Mouse (Mus musculus) C2C12 (cell line): ENCODE data around the gene Selenoi. TPM values are rescaled to one million over a fixed set of nuclear protein-coding genes. Genes with fewer than 3 reads are reported as not detected.
"Not testable (repeated sequence)": the region's sequence is repeated elsewhere in the genome, so short reads cannot be mapped to it uniquely, and the experiment has no call there.

Source experiments
- H3K27me3 ChIP-seq: one replicate; pipeline ENCODE4 v1.6.1; 2011; ENCODE audit not compliant: control insufficient read depth, insufficient read depth, insufficient read length
- H3K36me3 ChIP-seq: one replicate; pipeline ENCODE4 v1.6.1; 2011; ENCODE audit not compliant: control insufficient read depth, insufficient read depth
- H3K4me3 ChIP-seq: one replicate; pipeline ENCODE4 v1.5.1; 2011; ENCODE audit warnings: mild to moderate bottlenecking, control low read depth; ENCODE audit not compliant: poor library complexity, insufficient read depth, severe bottlenecking
- H3K79me2 ChIP-seq: one replicate; pipeline ENCODE4 v1.6.1; 2011; ENCODE audit not compliant: control insufficient read depth, insufficient read depth
- H3K79me3 ChIP-seq: one replicate; pipeline ENCODE4 v1.6.1; 2011; ENCODE audit warnings: low read depth, control low read depth
- H3ac ChIP-seq: one replicate; pipeline ENCODE3; 2011; ENCODE audit warnings: low read depth; ENCODE audit not compliant: control insufficient read depth, insufficient read length
- CEBPB ChIP-seq: IDR thresholded peaks from one replicate; pipeline ENCODE4 v1.6.1; 2011; ENCODE audit warnings: low read depth, mild to moderate bottlenecking, control low read depth, moderate library complexity
- CTCF ChIP-seq: IDR thresholded peaks from one replicate; pipeline ENCODE4 v1.5.1; 2011; ENCODE audit not compliant: control insufficient read depth, insufficient read depth, insufficient read length
- FOSL1 ChIP-seq: IDR thresholded peaks from one replicate; pipeline ENCODE4 v1.8.0; 2011; ENCODE audit warnings: mild to moderate bottlenecking, low read length; ENCODE audit not compliant: poor library complexity, insufficient read depth, severe bottlenecking
- MAX ChIP-seq: IDR thresholded peaks from one replicate; pipeline ENCODE4 v1.6.1; 2011; ENCODE audit warnings: mild to moderate bottlenecking, control low read depth
- MYOD1 ChIP-seq: IDR thresholded peaks from one replicate; pipeline ENCODE4 v1.6.1; 2011; ENCODE audit warnings: low read depth; ENCODE audit not compliant: control insufficient read depth, insufficient read length
- MYOG ChIP-seq: IDR thresholded peaks from one replicate; pipeline ENCODE4 v1.6.1; 2011; ENCODE audit not compliant: control insufficient read depth, insufficient read length; ENCODE audit errors: extremely low read depth
- USF1 ChIP-seq: IDR thresholded peaks from one replicate; pipeline ENCODE4 v1.6.1; 2011; ENCODE audit warnings: low read depth, mild to moderate bottlenecking, control low read depth, moderate library complexity
- polyA plus RNA-seq: library from polyadenylated mRNA; unstranded; fragments of >200 nt; fragmentation: generic; extraction: Trizol; gene quantifications from one replicate; pipeline ENCODE4 v1.2.1, GENCODE M21; 2012; ENCODE audit warnings: missing spikeins

Selenoi gene
- polyA plus RNA-seq, 1 experiment: 15.0 TPM

DNA sequence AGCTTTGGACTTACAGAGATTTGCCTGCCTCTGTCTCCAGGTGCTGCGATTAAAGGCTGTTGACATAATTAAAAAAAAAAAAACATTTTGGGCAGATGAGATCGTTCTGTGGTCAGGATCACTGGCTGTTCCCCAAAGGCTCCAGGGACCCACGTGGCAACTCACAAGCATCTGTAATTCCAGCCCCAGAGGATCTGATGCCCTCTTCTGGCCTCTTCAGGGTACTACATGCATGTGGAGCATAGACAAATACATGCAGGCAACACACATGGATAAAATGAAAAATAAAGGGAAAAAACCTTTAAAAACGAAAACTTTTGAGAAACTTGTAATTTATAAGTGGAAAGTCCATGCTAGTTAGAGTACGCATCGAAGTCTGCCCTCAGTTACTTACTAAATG, 25.1 kb upstream of the Selenoi start:
- no peaks in the 10 kb centered on the region for H3K36me3 ChIP-seq

DNA sequence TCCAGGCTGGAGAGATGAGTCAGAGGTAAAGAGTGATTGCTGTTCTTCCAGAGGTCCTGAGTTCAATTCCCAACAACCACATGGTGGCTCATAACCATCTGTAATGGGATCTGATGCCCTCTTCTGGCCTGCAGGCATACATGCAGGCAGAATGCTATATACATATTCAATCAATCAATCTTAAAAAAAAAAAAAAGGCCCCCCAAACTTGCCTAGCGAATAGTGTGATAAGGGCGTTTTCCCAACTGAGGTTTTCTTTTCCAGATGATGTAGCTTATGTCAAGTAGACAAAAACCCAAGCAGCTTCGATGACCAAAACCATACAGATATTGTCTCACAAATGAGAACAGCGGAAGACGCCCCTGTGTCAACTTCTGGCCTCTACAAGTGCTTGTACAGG, 21.6 kb upstream of the Selenoi start:
- not testable (repeated sequence) for H3K79me2 ChIP-seq, H3K36me3 ChIP-seq, H3K4me3 ChIP-seq, H3ac ChIP-seq, H3K27me3 ChIP-seq, H3K79me3 ChIP-seq

More for the DNA sequence above, 25.1 kb upstream of the Selenoi start:
- no peak overlapping the region for H3ac ChIP-seq
- TF ChIP-seq CTCF: no peak
- H3K79me3 ChIP-seq: no peaks in the 10 kb centered on the region
- no peak overlapping the region for H3K4me3 ChIP-seq
- H3K79me2 ChIP-seq: no peaks in the 10 kb centered on the region
- H3K27me3 ChIP-seq: no peaks in the 10 kb centered on the region

DNA sequence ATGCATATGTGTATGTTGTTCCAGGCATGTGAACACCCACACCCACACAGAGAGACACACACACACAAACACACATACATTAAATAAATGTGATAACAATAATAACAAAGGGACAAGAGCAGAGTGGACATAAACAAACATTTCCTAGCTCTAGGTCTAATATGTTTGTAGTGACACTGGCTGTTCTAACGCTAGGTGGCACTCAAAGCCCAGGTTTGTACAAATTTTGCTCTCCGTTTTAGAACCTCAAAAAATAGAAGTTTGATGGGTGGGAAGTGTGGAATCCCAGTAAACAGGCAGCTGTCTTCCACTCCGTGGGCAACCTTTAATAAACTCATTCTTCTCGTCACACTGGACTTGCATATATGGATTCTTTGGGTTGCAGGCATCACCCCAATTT, 17.5 kb upstream of the Selenoi start:
- TF ChIP-seq MAX: no peak
- TF ChIP-seq CTCF: peak; percentile 2
- no peaks in the 10 kb centered on the region for H3K79me3 ChIP-seq
- no peaks in the 10 kb centered on the region for H3K79me2 ChIP-seq
- no peak overlapping the region for H3K4me3 ChIP-seq
- no peak overlapping the region for H3ac ChIP-seq
- no peaks in the 10 kb centered on the region for H3K36me3 ChIP-seq
- H3K27me3 ChIP-seq: peaks cover 14% of the 10 kb centered on the region

- Histone ChIP-seq H3K4me3 (no peak overlapping the region), H3K27me3 (peaks cover 14% of the 10 kb centered on the region), H3K79me2 (no peaks in the 10 kb centered on the region), H3K79me3 (no peaks in the 10 kb centered on the region), H3ac (no peak overlapping the region), H3K36me3 (no peaks in the 10 kb centered on the region)
- TF ChIP-seq CTCF (no peak), USF1 (no peak), MAX (no peak), FOSL1 (no peak), MYOG (no peak), CEBPB (no peak), MYOD1 (no peak)
Observed at GRCm38 (mm10) chr5:30215970-30216369, 16.4 kb upstream of the Selenoi start.

DNA sequence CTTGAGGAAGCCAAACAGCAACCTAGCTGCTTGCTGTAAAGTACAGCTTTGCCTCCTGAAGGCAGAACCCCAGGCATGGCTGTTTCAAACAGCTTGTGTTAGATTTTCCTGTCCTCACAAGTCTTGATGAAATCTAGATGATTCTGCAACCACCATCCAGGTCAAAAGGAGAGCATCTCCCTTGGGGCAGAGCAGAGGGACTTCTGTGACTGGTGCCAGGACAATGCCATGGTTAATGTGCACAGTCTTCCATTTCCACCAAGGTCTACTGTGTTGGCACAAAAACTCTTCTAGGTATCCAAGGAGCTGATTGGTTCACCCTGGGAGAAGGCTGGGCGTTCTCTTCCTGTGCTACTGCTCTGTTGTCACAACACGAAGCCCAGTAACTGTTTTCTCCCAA, 12.7 kb upstream of the Selenoi start:
- Histone ChIP-seq H3K79me3 (no peaks in the 10 kb centered on the region), H3K4me3 (no peak overlapping the region), H3K36me3 (no peaks in the 10 kb centered on the region), H3K79me2 (no peaks in the 10 kb centered on the region), H3K27me3 (peaks cover 14% of the 10 kb centered on the region), H3ac (no peak overlapping the region)
- no peak for TF ChIP-seq MAX
- TF ChIP-seq CTCF: no peak
- TF ChIP-seq CEBPB: no peak
- TF ChIP-seq FOSL1: no peak
- TF ChIP-seq MYOD1: no peak
- TF ChIP-seq MYOG: no peak
- no peak for TF ChIP-seq USF1

GRCm38 (mm10) chr5:30220666-30221065, 11.7 kb upstream of the Selenoi start:
- H3ac ChIP-seq: no peak overlapping the region
- H3K36me3 ChIP-seq: no peaks in the 10 kb centered on the region
- H3K27me3 ChIP-seq: peaks cover 14% of the 10 kb centered on the region
- H3K4me3 ChIP-seq: no peak overlapping the region
- TF ChIP-seq CTCF: no peak
- TF ChIP-seq FOSL1: no peak
- no peak for TF ChIP-seq MYOG
- no peak for TF ChIP-seq MAX
- no peak for TF ChIP-seq MYOD1
- no peaks in the 10 kb centered on the region for H3K79me2 ChIP-seq
- H3K79me3 ChIP-seq: no peaks in the 10 kb centered on the region

GRCm38 (mm10) chr5:30222681-30223080, 9.7 kb upstream of the Selenoi start:
- no peaks in the 10 kb centered on the region for H3K79me2 ChIP-seq
- peaks cover 4% of the 10 kb centered on the region for H3K27me3 ChIP-seq
- no peaks in the 10 kb centered on the region for H3K79me3 ChIP-seq
- H3ac ChIP-seq: no peak overlapping the region
- H3K4me3 ChIP-seq: no peak overlapping the region
- TF ChIP-seq MYOG (no peak), CEBPB (no peak), FOSL1 (no peak), MYOD1 (no peak), MAX (no peak), USF1 (no peak), CTCF (no peak)
- no peaks in the 10 kb centered on the region for H3K36me3 ChIP-seq
